Mouse (Mus musculus): ENCODE measurements around the gene Zfp458. TPM values are rescaled to one million over a fixed set of nuclear protein-coding genes. Genes with fewer than 3 reads are reported as not detected.
A peak's percentile ranks its signal among the peaks of the same experiment; 100 is the strongest.
"Not testable (repeated sequence)": the region's sequence is repeated elsewhere in the genome, so short reads cannot be mapped to it uniquely, and the experiment has no call there.

Zfp458 gene
- polyA plus RNA-seq (2016; fragmentation: Nextera tagmentation; extraction: Ambion mirVana) = 3.4 and 3.8 TPM in 2 replicates

DNA sequence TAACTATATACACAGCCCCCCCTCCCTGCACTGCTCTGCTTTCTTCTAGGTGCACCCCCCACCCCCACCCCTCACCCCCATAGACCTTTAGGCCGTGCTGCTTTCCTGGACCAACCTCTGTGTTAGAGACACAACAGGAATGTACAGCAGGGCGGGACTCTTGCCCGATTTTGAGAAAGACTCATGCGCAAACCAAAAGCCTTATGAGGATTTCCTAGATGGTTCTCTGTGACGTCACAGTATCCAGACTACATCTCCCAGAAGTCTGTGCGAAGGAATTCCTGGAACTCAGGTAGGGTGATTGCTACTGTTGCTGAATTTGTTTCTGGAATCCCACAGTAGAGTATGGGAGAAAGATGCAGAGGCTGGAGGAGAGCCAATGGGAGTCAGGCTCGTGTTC lies at the start of gene Zfp458:
Zfp458 (minus strand) TSS at position 153 of the 400 bp plus-strand sequence.
- no peaks in the 10 kb centered on the region for H3K36me3 ChIP-seq
- H3K9me3 ChIP-seq = no peaks in the 10 kb centered on the region
- H3K4me3 ChIP-seq = no peak within 1 kb of the TSS
- no peak within 1 kb of the TSS for H3K9ac ChIP-seq
- 55% methylated on average over 7 of the region's 7 CpGs for WGBS
- no peak for ATAC-seq (ENCODE audit: low FRiP score, low read depth)
- H3K27ac ChIP-seq = no peak within 1 kb of the TSS
- H3K4me1 ChIP-seq = no peaks in the 10 kb centered on the region
- no peaks in the 10 kb centered on the region for H3K27me3 ChIP-seq (replicated peaks)
- H3K4me2 ChIP-seq (replicated peaks) = no peak within 1 kb of the TSS

- peak overlapping the region; percentile 58 for H3K4me3 ChIP-seq
- no peaks in the 10 kb centered on the region for H3K36me3 ChIP-seq
- peak; percentile 78 for ATAC-seq (ENCODE audit: low FRiP score, low read depth)
- no peaks in the 10 kb centered on the region for H3K9me3 ChIP-seq
- WGBS = 38% methylated on average over 5 of the region's 5 CpGs
- H3K27ac ChIP-seq = no peak overlapping the region
- no peak overlapping the region for H3K9ac ChIP-seq
- H3K4me1 ChIP-seq = peaks cover 3% of the 10 kb centered on the region; the same call in 1 of the 2 replicates
- no peaks in the 10 kb centered on the region for H3K27me3 ChIP-seq (replicated peaks)
- peak overlapping the region; percentile 88 for H3K4me2 ChIP-seq (replicated peaks)
Measured at GRCm38 (mm10) chr13:67306718-67307117, 28.5 kb upstream of the Zfp458 start.

DNA sequence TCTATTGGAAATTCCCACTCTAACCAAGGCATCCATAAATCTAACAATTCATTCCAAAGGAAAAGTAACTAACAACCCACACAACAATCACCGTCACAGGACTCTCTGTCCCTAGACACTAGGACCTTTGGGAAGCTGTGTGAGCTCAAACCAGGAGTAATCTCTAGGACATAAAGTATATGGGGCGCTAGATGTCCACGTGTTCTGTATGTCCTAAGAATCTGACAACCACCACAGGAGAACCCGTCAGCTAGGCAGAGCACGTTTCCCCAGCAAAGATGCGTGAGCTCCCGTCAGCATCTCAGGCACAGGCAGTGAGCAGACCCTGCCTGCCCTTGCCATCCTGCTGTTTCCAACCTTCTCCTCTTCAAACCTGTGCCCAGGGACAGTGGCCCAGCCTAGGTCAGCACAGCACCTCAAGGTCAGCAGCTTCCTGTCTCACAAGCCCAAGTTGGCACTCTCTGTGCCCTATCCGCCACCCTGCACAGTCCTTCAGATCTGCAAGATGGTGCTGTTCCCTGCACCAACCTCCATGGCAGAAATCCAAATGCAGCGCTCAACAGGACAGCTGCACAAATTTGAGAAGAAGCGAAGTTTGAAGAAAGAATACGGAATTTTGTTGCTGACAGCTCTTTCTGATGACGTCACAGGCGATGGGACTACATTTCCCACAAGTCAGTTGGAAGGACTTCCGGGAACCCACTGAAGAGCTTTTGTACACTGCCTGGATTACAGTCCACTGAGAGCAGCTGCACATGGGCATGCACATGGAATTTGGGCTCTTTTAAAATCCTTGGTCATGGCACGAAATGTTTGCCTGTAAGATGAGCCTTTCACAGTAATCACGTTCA lies 27.8 kb upstream of the Zfp458 start, which contains the start of gene Zfp457:
Zfp457 (minus strand) TSS at position 664 of the 851 bp plus-strand sequence.
- peak within 1 kb of the TSS; percentile 88 for H3K4me2 ChIP-seq (replicated peaks)
- peak within 1 kb of the TSS; percentile 65 for H3K9ac ChIP-seq
- H3K27ac ChIP-seq = no peak within 1 kb of the TSS
- peak; percentile 100 for ATAC-seq (ENCODE audit: low FRiP score, low read depth)
- H3K4me3 ChIP-seq = peak within 1 kb of the TSS; percentile 58
- H3K27me3 ChIP-seq (replicated peaks) = no peaks in the 10 kb centered on the region
- peaks cover 3% of the 10 kb centered on the region; the same call in 1 of the 2 replicates for H3K4me1 ChIP-seq
- H3K36me3 ChIP-seq = no peaks in the 10 kb centered on the region
- H3K9me3 ChIP-seq = no peaks in the 10 kb centered on the region
- 9% methylated on average over 16 of the region's 16 CpGs for WGBS

GRCm38 (mm10) chr13:67269383-67270065 lies 8.7 kb downstream of the Zfp458 start:
- H3K9me3 ChIP-seq; H3K27me3 ChIP-seq (replicated peaks); H3K36me3 ChIP-seq; H3K4me1 ChIP-seq; H3K27ac ChIP-seq: not testable (repeated sequence)
- peak overlapping the region; percentile 66; the same call in 1 of the 2 replicates for H3K9ac ChIP-seq
- H3K4me2 ChIP-seq (replicated peaks) = peak overlapping the region; percentile 73
- WGBS = 50% methylated on average over 9 of the region's 9 CpGs
- H3K4me3 ChIP-seq = peak overlapping the region; percentile 76
- peak; percentile 75 for ATAC-seq (ENCODE audit: low FRiP score, low read depth)

DNA sequence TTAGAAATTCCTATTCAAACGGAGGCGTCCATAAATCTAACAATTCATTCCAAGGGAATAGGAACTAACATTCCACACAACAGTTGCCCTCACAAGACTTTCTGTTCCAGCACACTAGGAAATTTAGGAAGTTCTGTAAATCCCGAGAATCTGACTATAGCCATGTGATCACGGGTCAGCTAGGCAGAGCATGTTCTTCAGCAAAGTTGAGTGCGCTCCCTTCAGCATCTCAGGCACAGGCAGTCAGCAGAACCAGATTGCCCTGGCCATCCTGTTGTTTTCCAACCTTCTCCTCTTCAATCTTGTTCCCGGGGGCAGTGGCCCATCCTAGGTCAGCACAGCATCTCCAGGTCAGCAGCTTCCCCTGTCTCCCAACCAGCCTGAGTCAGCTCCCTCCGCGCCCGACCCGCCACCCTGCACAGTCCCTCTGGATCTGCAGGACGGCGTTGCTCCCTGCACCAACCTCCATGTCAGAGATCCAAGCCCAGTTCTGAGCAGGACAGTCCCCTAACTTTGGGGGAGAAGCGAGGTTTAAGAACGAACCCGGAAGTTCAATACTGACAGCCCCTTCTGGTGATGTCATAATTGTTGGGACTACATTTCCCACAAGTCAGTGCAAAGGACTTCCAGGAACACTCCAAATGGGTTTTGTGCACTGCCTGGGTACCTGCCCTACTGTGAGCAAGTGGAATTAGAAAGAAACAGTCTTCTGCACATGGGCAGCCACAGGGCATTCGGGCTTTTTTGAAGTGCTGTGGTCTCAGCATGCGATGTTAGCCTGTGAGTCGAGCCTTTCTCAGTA lies 9.5 kb downstream of the Zfp458 start:
- Histone ChIP-seq H3K27me3 (replicated peaks) (no peaks in the 10 kb centered on the region), H3K27ac (no peak overlapping the region)
- 10% methylated on average over 18 of the region's 18 CpGs for WGBS

DNA sequence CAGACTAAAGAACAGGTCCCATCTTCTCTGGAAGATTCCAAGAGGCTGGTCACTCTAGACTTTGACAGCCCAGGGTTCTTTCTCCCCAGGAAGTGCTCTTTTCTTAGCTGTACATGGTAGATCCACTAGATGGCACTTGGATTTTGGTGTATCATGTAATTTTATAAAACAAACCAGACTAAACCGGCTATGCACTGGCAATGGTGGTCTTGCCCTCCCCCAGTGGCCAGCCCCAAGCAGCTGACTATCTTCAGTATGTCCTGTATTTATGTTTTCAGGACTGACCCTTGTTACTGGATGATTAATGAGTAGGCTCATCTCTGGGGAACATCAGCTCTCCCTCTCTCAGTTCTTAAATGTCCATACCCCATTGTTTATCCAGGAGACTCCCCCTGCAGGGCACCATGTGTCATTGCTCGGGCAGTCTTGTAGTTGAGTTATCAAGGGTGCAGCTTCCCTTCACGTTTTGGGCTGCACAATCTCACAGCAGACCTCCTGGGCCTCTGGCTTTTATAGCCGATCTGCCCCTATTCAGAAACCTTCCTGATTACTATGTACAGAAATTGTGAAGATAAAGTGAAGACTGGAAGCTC lies 64.2 kb downstream of the Zfp458 start:
- Histone ChIP-seq H3K4me1 (no peaks in the 10 kb centered on the region), H3K9me3 (no peaks in the 10 kb centered on the region), H3K27ac (no peak overlapping the region), H3K27me3 (replicated peaks) (no peaks in the 10 kb centered on the region), H3K4me3 (no peak overlapping the region), H3K4me2 (replicated peaks) (no peak overlapping the region), H3K9ac (no peak overlapping the region), H3K36me3 (no peaks in the 10 kb centered on the region)
- no peak for ATAC-seq (ENCODE audit: low FRiP score, low read depth)
- WGBS = 64% methylated on average over 4 of the region's 4 CpGs

More for the DNA sequence above, 9.5 kb downstream of the Zfp458 start:
- Histone ChIP-seq H3K9ac (peak overlapping the region; percentile 66), H3K4me1 (no peaks in the 10 kb centered on the region), H3K4me2 (replicated peaks) (peak overlapping the region; percentile 73), H3K4me3 (peak overlapping the region; percentile 76), H3K36me3 (no peaks in the 10 kb centered on the region), H3K9me3 (peaks cover 7% of the 10 kb centered on the region)
- ATAC-seq (ENCODE audit: low FRiP score, low read depth) = peak; percentile 99

Other genes starting within 250 kb of the Zfp458 start
- gene Zfp712, start 217.3 kb downstream of the Zfp458 start, polyA plus RNA-seq (2016; fragmentation: Nextera tagmentation; extraction: Ambion mirVana) = 4.6 and 5.5 TPM in 2 replicates
- 7.2 and 7.3 TPM in 2 replicates for gene Zfp708, start 180.5 kb downstream of the Zfp458 start, polyA plus RNA-seq (2016; fragmentation: Nextera tagmentation; extraction: Ambion mirVana)
- 1.3 and 1.6 TPM in 2 replicates for gene Gm28557, start 169.9 kb downstream of the Zfp458 start, polyA plus RNA-seq (2016; fragmentation: Nextera tagmentation; extraction: Ambion mirVana)
- 0.16 and 0.19 TPM in 2 replicates for gene Rslcan18, start 162.2 kb downstream of the Zfp458 start, polyA plus RNA-seq (2016; fragmentation: Nextera tagmentation; extraction: Ambion mirVana)
- gene Zfp759, start 156.8 kb downstream of the Zfp458 start, polyA plus RNA-seq (2016; fragmentation: Nextera tagmentation; extraction: Ambion mirVana) = 1.8 and 3.8 TPM in 2 replicates
- gene Rsl1, start 105.3 kb downstream of the Zfp458 start, polyA plus RNA-seq (2016; fragmentation: Nextera tagmentation; extraction: Ambion mirVana) = 5.4 and 5.5 TPM in 2 replicates
- gene Zfp455, start 84.0 kb downstream of the Zfp458 start, polyA plus RNA-seq (2016; fragmentation: Nextera tagmentation; extraction: Ambion mirVana) = 1.4 and 2.1 TPM in 2 replicates
- gene Zfp457, start 28.0 kb upstream of the Zfp458 start, polyA plus RNA-seq (2016; fragmentation: Nextera tagmentation; extraction: Ambion mirVana) = 0.68 and 0.91 TPM in 2 replicates
- 1.7 and 2.0 TPM in 2 replicates for gene Zfp595, start 54.1 kb upstream of the Zfp458 start, polyA plus RNA-seq (2016; fragmentation: Nextera tagmentation; extraction: Ambion mirVana)
- gene Gm28044, start 82.1 kb upstream of the Zfp458 start, polyA plus RNA-seq (2016; fragmentation: Nextera tagmentation; extraction: Ambion mirVana) = not detected in 2 replicates
- gene Zfp953, start 82.1 kb upstream of the Zfp458 start, polyA plus RNA-seq (2016; fragmentation: Nextera tagmentation; extraction: Ambion mirVana) = 0.66 and 0.93 TPM in 2 replicates
- not detected in 2 replicates for gene Gm28041, start 97.3 kb upstream of the Zfp458 start, polyA plus RNA-seq (2016; fragmentation: Nextera tagmentation; extraction: Ambion mirVana)
- gene Zfp456, start 97.3 kb upstream of the Zfp458 start, polyA plus RNA-seq (2016; fragmentation: Nextera tagmentation; extraction: Ambion mirVana) = 0.82 and 1.1 TPM in 2 replicates
- gene Zfp429, start 121.4 kb upstream of the Zfp458 start, polyA plus RNA-seq (2016; fragmentation: Nextera tagmentation; extraction: Ambion mirVana) = 3.0 and 3.2 TPM in 2 replicates
- 0.52 TPM in 2 replicates for gene Zfp459, start 143.0 kb upstream of the Zfp458 start, polyA plus RNA-seq (2016; fragmentation: Nextera tagmentation; extraction: Ambion mirVana)
- gene Zfp874a, start 173.2 kb upstream of the Zfp458 start, polyA plus RNA-seq (2016; fragmentation: Nextera tagmentation; extraction: Ambion mirVana) = 6.7 and 7.0 TPM in 2 replicates
- gene Zfp874b, start 205.8 kb upstream of the Zfp458 start, polyA plus RNA-seq (2016; fragmentation: Nextera tagmentation; extraction: Ambion mirVana) = 2.2 TPM in 2 replicates
- gene Zfp58, start 222.1 kb upstream of the Zfp458 start, polyA plus RNA-seq (2016; fragmentation: Nextera tagmentation; extraction: Ambion mirVana) = 13.7 and 14.7 TPM in 2 replicates
- not detected in 2 replicates for gene Gm26965, start 247.7 kb upstream of the Zfp458 start, polyA plus RNA-seq (2016; fragmentation: Nextera tagmentation; extraction: Ambion mirVana)
- gene Zfp87, start 247.7 kb upstream of the Zfp458 start, polyA plus RNA-seq (2016; fragmentation: Nextera tagmentation; extraction: Ambion mirVana) = 34.9 and 35.9 TPM in 2 replicates

All from neural tube, embryonic 12.5 days (tissue).